28 mouse cellular contexts compared by ENCODE assay signal in genomic region chr6:145030587-145030986, GRCm38 (mm10). TPM values are rescaled to one million over a fixed set of nuclear protein-coding genes. Genes with fewer than 3 reads are reported as not detected.
DNase-seq lines count a peak whose midpoint lies in the region; ATAC-seq and TF ChIP-seq lines count a peak whose summit lies in the region.
"Had no signal": no experiment of that assay in that cellular context is flagged by ENCODE, and none has a peak within 500 bp of the region (broad histone marks: within the 10 kb centered on the region; RNA-seq: fewer than 3 reads in every experiment).

No protein-coding gene starts in this region.

- H3K4me2 ChIP-seq in lung, postnatal 0 days (replicated peaks; ENCODE audit: low read depth, low read length), result no peak overlapping the region
- H3K4me2 ChIP-seq: heart, embryonic 15.5 days; hindbrain, embryonic 15.5 days; intestine, embryonic 15.5 days; liver, embryonic 15.5 days; lung, embryonic 15.5 days; midbrain, embryonic 11.5 days had no signal

- H3K9ac ChIP-seq in lung, postnatal 0 days (replicated peaks; ENCODE audit: low read depth), result no peak overlapping the region
- H3K9ac ChIP-seq: heart, embryonic 15.5 days; hindbrain, embryonic 15.5 days; intestine, embryonic 15.5 days; liver, embryonic 15.5 days; lung, embryonic 15.5 days had no signal

- WGBS in heart, embryonic 10.5 days, result 76% methylated on average over 9 of the region's 9 CpGs
- WGBS in lung, postnatal 0 days, result 71% methylated on average over 9 of the region's 9 CpGs

- intact Hi-C loops in heart, postnatal 25 days (cut with DNase I), result no loop called here

- 0 out of 2 replicates have a peak overlapping the region, but pooled peaks have one; percentile 17 for H3K27ac ChIP-seq in heart, embryonic 10.5 days
- no peak overlapping the region for H3K27ac ChIP-seq in lung, postnatal 0 days (ENCODE audit: low read length)
- H3K27ac ChIP-seq: heart, embryonic 15.5 days; hindbrain, embryonic 15.5 days; intestine, embryonic 15.5 days; limb, embryonic 10.5 days; liver, embryonic 15.5 days; lung, embryonic 15.5 days; macrophage had no signal

- H3K4me1 ChIP-seq in heart, embryonic 10.5 days, result peaks cover 16% of the 10 kb centered on the region
- H3K4me1 ChIP-seq in lung, postnatal 0 days (ENCODE audit: insufficient read depth, low read depth, low read length), result no peaks in the 10 kb centered on the region
- H3K4me1 ChIP-seq: heart, embryonic 15.5 days; hindbrain, embryonic 15.5 days; intestine, embryonic 15.5 days; limb, embryonic 10.5 days; liver, embryonic 15.5 days had no signal

- ATAC-seq in megakaryocyte-erythroid progenitor cell, adult 5-6 weeks (replicated peaks; ENCODE audit: low FRiP score, low TSS enrichment, poor library complexity, severe bottlenecking), result 0 out of 2 replicates have a peak, but pooled peaks have one; percentile 50
- ATAC-seq in lung, postnatal 0 days, result no peak
- ATAC-seq: forebrain, embryonic 14.5 days; intestine, embryonic 15.5 days; Patski had no signal

- TF ChIP-seq EP300 in lung, postnatal 0 days (IDR thresholded peaks at IDR 0.05), result no peak

- no peak for TF ChIP-seq CTCF in lung, postnatal 0 days (IDR thresholded peaks at IDR 0.05)

- H3K36me3 ChIP-seq in heart, embryonic 10.5 days, result peaks cover 18% of the 10 kb centered on the region; the same call in 1 of the 2 replicates
- H3K36me3 ChIP-seq in lung, postnatal 0 days (ENCODE audit: insufficient read depth, low read length), result no peaks in the 10 kb centered on the region
- H3K36me3 ChIP-seq: G1E; heart, embryonic 15.5 days; intestine, embryonic 15.5 days; liver, embryonic 15.5 days; lung, embryonic 15.5 days had no signal

- H3K9me3 ChIP-seq in heart, embryonic 10.5 days, result no peaks in the 10 kb centered on the region
- H3K9me3 ChIP-seq in lung, postnatal 0 days (ENCODE audit: low read length), result no peaks in the 10 kb centered on the region
- H3K9me3 ChIP-seq: heart, embryonic 15.5 days; hindbrain, embryonic 15.5 days; intestine, embryonic 15.5 days; limb, embryonic 10.5 days; liver, embryonic 15.5 days; lung, embryonic 15.5 days had no signal

- H3K27me3 ChIP-seq in heart, embryonic 10.5 days (ENCODE audit: insufficient read depth, poor library complexity, severe bottlenecking), result no peaks in the 10 kb centered on the region
- H3K27me3 ChIP-seq in lung, postnatal 0 days (replicated peaks; ENCODE audit: insufficient read depth, low read length), result no peaks in the 10 kb centered on the region
- H3K27me3 ChIP-seq: CH12.LX; heart, embryonic 15.5 days; hindbrain, embryonic 15.5 days; intestine, embryonic 15.5 days; liver, embryonic 15.5 days; lung, embryonic 15.5 days; Patski had no signal

- no peak for DNase-seq in heart, embryonic 10.5 days (ENCODE audit: low spot score)
- DNase-seq in heart, postnatal 25 days (ENCODE audit: low spot score), result no peak
- peak; percentile 42 to 47 for DNase-seq in right cerebral cortex, postnatal 10 days (ENCODE audit: low spot score in 2 of 2)
- no peak for DNase-seq in right cerebral cortex, postnatal 4 days
- peak; percentile 22 for DNase-seq in thymus, postnatal 25 days
- DNase-seq in lung, postnatal 0 days (ENCODE audit: low spot score), result no peak
- no peak for DNase-seq in cerebellum, postnatal 14 days
- DNase-seq: cerebellum, adult 11-12 months; cerebellum, postnatal 36 days; heart, postnatal 4 days; kidney, adult 9 months; kidney, postnatal 36 days; layer of hippocampus, adult 9-11 months; liver had no signal

- H3K4me3 ChIP-seq in heart, embryonic 10.5 days, result no peak overlapping the region
- H3K4me3 ChIP-seq in lung, postnatal 0 days (ENCODE audit: low read depth, low read length), result no peak overlapping the region
- H3K4me3 ChIP-seq: heart, embryonic 15.5 days; hindbrain, embryonic 15.5 days; intestine, embryonic 15.5 days; limb, embryonic 10.5 days; liver, embryonic 15.5 days; lung, embryonic 15.5 days had no signal

RNA-seq across cellular contexts. Expression of gene Bcat1, which starts 45.4 kb away (rescaled TPM):
- polyA plus RNA-seq in heart, embryonic 10.5 days (2016; fragmentation: Nextera tagmentation; extraction: Ambion mirVana), result 33.2 and 49.6 TPM in 2 replicates
- total RNA-seq in heart, postnatal 25 days (2021), result 1 to 10 TPM; 1.5 to 1.6 TPM
- total RNA-seq in megakaryocyte-erythroid progenitor cell, adult 5-6 weeks (2014; fragmentation: Nextera tagmentation), result 2.7 TPM in 1 of 2 replicates, not detected in the other
- 0.47 TPM in 1 of 2 replicates, not detected in the other for total RNA-seq in megakaryocyte-erythroid progenitor cell, adult 5-6 weeks (2017)
- 0.25 and 0.44 TPM in 2 replicates for polyA plus RNA-seq in lung, postnatal 0 days (2015; fragmentation: Nextera tagmentation; extraction: Ambion mirVana)
- total RNA-seq: neutrophil, adult 5-6 weeks had no signal
- polyA plus RNA-seq: G1E, macrophage had no signal

Comparison
In these comparisons a context has a peak if more than half of its experiments do, and no peak if none do; other contexts are left out.
1. DNase-seq: peak in right cerebral cortex, postnatal 10 days (2 of 2) and thymus, postnatal 25 days (single experiment); none in heart, embryonic 10.5 days (single experiment), heart, postnatal 25 days (single experiment), right cerebral cortex, postnatal 4 days (single experiment), lung, postnatal 0 days (single experiment) and cerebellum, postnatal 14 days (0 of 2).